Mouse (Mus musculus) lung, embryonic 16.5 days (tissue): ENCODE measurements at regions not wholly inside any gene's neighbourhood (a gene's known extent, or its start where the extent isn't known, plus 50 kb on each side); places are given as distances from the start of the nearest gene placed in this dataset.
A peak's percentile ranks its signal among the peaks of the same experiment; 100 is the strongest.

Experiments used
- ATAC-seq: fragments of 200-750 bp; cut with Nextera tagmentation; 2 replicates; pipeline ENCODE4 v1.8.0; 2017; ENCODE audit warnings: low read depth, mild to moderate bottlenecking, moderate library complexity
- H3K27ac ChIP-seq: fragments of 300-500 bp; sonication (generic); 2 replicates; pipeline ENCODE4 v1.5.1; 2014; ENCODE audit warnings: mild to moderate bottlenecking, control low read depth, low read length
- H3K27me3 ChIP-seq: fragments of 300-500 bp; sonication (generic); 2 replicates; pipeline ENCODE4 v1.6.1; 2014; ENCODE audit warnings: low read depth, low read length, mixed read lengths; ENCODE audit not compliant: control insufficient read depth, insufficient read depth
- H3K36me3 ChIP-seq: fragments of 300-500 bp; sonication (generic); 2 replicates; pipeline ENCODE4 v1.6.1; 2014; ENCODE audit warnings: low read length; ENCODE audit not compliant: control insufficient read depth, insufficient read depth
- H3K4me1 ChIP-seq: fragments of 300-500 bp; sonication (generic); replicated peaks from 2 replicates; pipeline ENCODE4 v1.6.1; 2014; ENCODE audit warnings: low read length, mixed read lengths; ENCODE audit not compliant: control insufficient read depth, insufficient read depth
- H3K4me2 ChIP-seq: fragments of 300-500 bp; sonication (generic); 2 replicates; pipeline ENCODE4 v1.6.1; 2014; ENCODE audit warnings: low read depth, low read length, control low read depth
- H3K4me3 ChIP-seq: fragments of 300-500 bp; sonication (generic); 2 replicates; pipeline ENCODE4 v1.5.1; 2014; ENCODE audit warnings: mild to moderate bottlenecking, low read length, control low read depth
- H3K9ac ChIP-seq: fragments of 300-500 bp; sonication (generic); 2 replicates; pipeline ENCODE4 v1.6.1; 2014; ENCODE audit warnings: low read length, control low read depth
- H3K9me3 ChIP-seq: fragments of 300-500 bp; sonication (generic); 2 replicates; pipeline ENCODE4 v1.6.1; 2016; ENCODE audit warnings: low read length; ENCODE audit not compliant: control insufficient read depth
- WGBS: fragments of 180-500 bp; shearing (Covaris S2); extraction: QIAGEN DNeasy Blood & Tissue Kit; methylation state at CpG from one replicate; pipeline ENCODE4 v1.1.7; 2014; 5-methylcytosine and 5-hydroxymethylcytosine counted together

- Histone ChIP-seq H3K27me3 (no peaks in the 10 kb centered on the region), H3K36me3 (no peaks in the 10 kb centered on the region)
These were observed 179.7 kb upstream of the Smlr1 start for GRCm38 (mm10) chr10:25715747-25716146.

DNA sequence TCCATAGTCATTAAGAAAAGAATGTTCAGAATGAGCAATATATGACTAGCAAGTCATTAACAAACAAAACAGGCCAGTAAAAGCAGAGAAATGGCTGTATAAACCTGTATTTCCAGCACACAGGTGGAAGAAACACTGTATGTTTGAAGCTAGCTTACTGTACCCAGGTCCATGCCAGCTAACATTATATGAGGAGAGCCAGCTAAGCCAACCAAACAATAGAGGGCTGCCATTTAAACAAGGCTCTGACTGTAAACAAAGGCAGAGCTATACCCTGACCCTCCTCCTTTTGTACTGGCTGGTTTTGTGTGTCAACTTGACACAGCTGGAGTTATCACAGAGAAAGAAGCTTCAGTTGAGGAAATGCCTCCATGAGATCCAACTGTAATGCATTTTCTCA, 178.6 kb upstream of the Smlr1 start:
- no peaks in the 10 kb centered on the region for H3K27me3 ChIP-seq
- H3K36me3 ChIP-seq: no peaks in the 10 kb centered on the region
- H3K9ac ChIP-seq: no peak overlapping the region
- H3K9me3 ChIP-seq: no peaks in the 10 kb centered on the region
- H3K4me2 ChIP-seq: no peak overlapping the region
- H3K27ac ChIP-seq: no peak overlapping the region
- H3K4me3 ChIP-seq: no peak overlapping the region
- H3K4me1 ChIP-seq: no peaks in the 10 kb centered on the region
- no peak for ATAC-seq

More at GRCm38 (mm10) chr10:25715747-25716146, 179.7 kb upstream of the Smlr1 start:
- Histone ChIP-seq H3K9ac (no peak overlapping the region), H3K4me2 (no peak overlapping the region), H3K27ac (no peak overlapping the region), H3K9me3 (no peaks in the 10 kb centered on the region), H3K4me3 (no peak overlapping the region), H3K4me1 (no peaks in the 10 kb centered on the region)
- no peak for ATAC-seq
- WGBS: 67% methylated on average over 4 of the region's 4 CpGs

GRCm38 (mm10) chr10:25714041-25714440, 178.0 kb upstream of the Smlr1 start:
- Histone ChIP-seq H3K27ac (no peak overlapping the region), H3K9me3 (no peaks in the 10 kb centered on the region), H3K27me3 (no peaks in the 10 kb centered on the region), H3K4me3 (no peak overlapping the region), H3K9ac (no peak overlapping the region), H3K4me2 (no peak overlapping the region), H3K36me3 (no peaks in the 10 kb centered on the region), H3K4me1 (no peaks in the 10 kb centered on the region)
- 76% methylated on average over 12 of the region's 12 CpGs for WGBS
- ATAC-seq: no peak

DNA sequence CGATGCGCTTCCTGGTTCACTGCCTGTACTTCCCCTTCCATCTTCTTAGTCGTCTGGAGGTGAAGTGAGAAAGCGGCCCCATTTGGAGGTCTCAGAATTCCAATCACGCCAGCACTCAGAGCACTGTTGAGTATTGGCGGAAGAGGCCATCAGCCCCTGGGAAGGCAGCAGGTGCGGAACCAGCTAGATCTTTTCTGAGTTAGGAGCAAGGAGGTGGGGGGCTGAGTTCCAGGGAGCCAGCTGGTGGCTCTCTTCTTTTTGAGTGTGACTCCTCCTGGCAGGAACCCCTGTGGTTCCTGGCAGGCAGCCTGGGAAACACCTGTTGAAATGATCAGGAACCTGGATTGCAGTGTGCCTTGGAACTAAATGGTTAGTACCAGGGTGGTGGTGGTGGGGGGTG, 171.9 kb upstream of the Smlr1 start:
- H3K9ac ChIP-seq: no peak overlapping the region
- 0 out of 2 replicates have a peak, but pooled peaks have one; percentile 38 for ATAC-seq
- H3K27me3 ChIP-seq: no peaks in the 10 kb centered on the region
- H3K9me3 ChIP-seq: no peaks in the 10 kb centered on the region
- no peak overlapping the region for H3K4me3 ChIP-seq
- H3K4me1 ChIP-seq: no peaks in the 10 kb centered on the region
- WGBS: 40% methylated on average over 7 of the region's 7 CpGs
- H3K4me2 ChIP-seq: no peak overlapping the region
- H3K36me3 ChIP-seq: no peaks in the 10 kb centered on the region
- no peak overlapping the region for H3K27ac ChIP-seq

- WGBS: 78% methylated on average over 3 of the region's 3 CpGs
- H3K4me2 ChIP-seq: no peak overlapping the region
- no peak overlapping the region for H3K9ac ChIP-seq
- H3K4me1 ChIP-seq: no peaks in the 10 kb centered on the region
- no peak overlapping the region for H3K4me3 ChIP-seq
- H3K27me3 ChIP-seq: no peaks in the 10 kb centered on the region
- no peaks in the 10 kb centered on the region for H3K36me3 ChIP-seq
- no peaks in the 10 kb centered on the region for H3K9me3 ChIP-seq
- H3K27ac ChIP-seq: no peak overlapping the region
- ATAC-seq: no peak
These were observed 166.1 kb upstream of the Smlr1 start for GRCm38 (mm10) chr10:25702146-25702545.

- no peaks in the 10 kb centered on the region for H3K27me3 ChIP-seq
- ATAC-seq: no peak
- H3K27ac ChIP-seq: no peak overlapping the region
- H3K4me3 ChIP-seq: no peak overlapping the region
- no peaks in the 10 kb centered on the region for H3K4me1 ChIP-seq
- no peaks in the 10 kb centered on the region for H3K36me3 ChIP-seq
- no peak overlapping the region for H3K9ac ChIP-seq
- WGBS: 69% methylated on average over 8 of the region's 8 CpGs
- no peaks in the 10 kb centered on the region for H3K9me3 ChIP-seq
- no peak overlapping the region for H3K4me2 ChIP-seq
These were observed 159.7 kb upstream of the Smlr1 start for GRCm38 (mm10) chr10:25695798-25696197.

DNA sequence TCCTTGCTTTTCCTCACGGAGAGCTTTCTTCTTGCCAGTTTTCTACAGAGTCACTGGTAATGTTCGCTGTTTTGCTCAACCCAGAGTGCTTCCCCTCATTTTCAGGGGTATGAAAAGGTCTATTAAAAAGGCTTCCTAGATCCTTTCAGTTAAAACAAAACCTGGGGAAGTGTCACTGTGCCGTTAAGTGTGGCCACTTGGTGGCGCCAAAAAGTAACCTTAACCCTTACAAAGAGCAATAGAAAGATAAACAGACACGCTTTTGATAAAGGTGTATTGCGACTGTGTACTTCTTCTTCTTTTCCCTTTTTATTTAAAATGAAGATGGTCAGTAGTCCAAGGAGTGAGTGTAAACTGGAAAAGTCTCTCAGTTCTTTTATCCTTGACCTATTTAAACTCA, 145.2 kb upstream of the Smlr1 start:
- Histone ChIP-seq H3K36me3 (no peaks in the 10 kb centered on the region), H3K4me2 (no peak overlapping the region), H3K9me3 (no peaks in the 10 kb centered on the region), H3K4me1 (no peaks in the 10 kb centered on the region), H3K4me3 (no peak overlapping the region), H3K27me3 (no peaks in the 10 kb centered on the region), H3K27ac (no peak overlapping the region), H3K9ac (no peak overlapping the region)
- no peak for ATAC-seq
- 11% methylated on average over 6 of the region's 6 CpGs for WGBS

DNA sequence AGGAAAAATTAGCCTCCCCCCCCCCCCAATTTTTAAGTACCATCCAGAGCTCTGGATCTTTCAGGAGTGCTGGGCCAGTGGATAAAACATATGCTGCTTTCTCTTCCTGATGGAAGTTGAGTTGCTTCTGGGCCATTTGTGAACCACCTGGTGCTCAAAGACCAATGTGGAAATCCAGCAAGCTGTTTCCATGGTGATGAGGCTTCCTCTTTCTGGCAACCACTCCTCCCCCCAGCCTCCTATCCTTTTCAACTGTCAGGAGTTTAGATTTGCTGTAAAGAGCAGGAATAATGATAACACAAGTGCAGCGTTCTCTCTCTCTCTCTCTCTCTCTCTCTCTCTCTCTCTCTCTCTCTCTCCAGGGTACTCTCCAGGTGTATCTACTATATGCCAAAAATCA, 141.8 kb upstream of the Smlr1 start:
- Histone ChIP-seq H3K27me3 (no peaks in the 10 kb centered on the region), H3K4me1 (no peaks in the 10 kb centered on the region), H3K36me3 (no peaks in the 10 kb centered on the region), H3K9me3 (no peaks in the 10 kb centered on the region), H3K27ac (no peak overlapping the region), H3K4me2 (no peak overlapping the region), H3K9ac (no peak overlapping the region), H3K4me3 (no peak overlapping the region)
- no peak for ATAC-seq
- 40% methylated on average over 1 of the region's 1 CpGs for WGBS

GRCm38 (mm10) chr10:25675368-25675767, 139.3 kb upstream of the Smlr1 start:
- Histone ChIP-seq H3K4me3 (no peak overlapping the region), H3K27ac (no peak overlapping the region), H3K4me1 (no peaks in the 10 kb centered on the region), H3K9ac (no peak overlapping the region), H3K9me3 (no peaks in the 10 kb centered on the region), H3K4me2 (peak overlapping the region; percentile 5; the same call in 1 of the 2 replicates), H3K27me3 (no peaks in the 10 kb centered on the region), H3K36me3 (no peaks in the 10 kb centered on the region)
- WGBS: 29% methylated on average over 10 of the region's 10 CpGs
- ATAC-seq: peak; percentile 17; the same call in 1 of the 2 replicates

- Histone ChIP-seq H3K27ac (no peak overlapping the region), H3K9me3 (no peaks in the 10 kb centered on the region), H3K36me3 (no peaks in the 10 kb centered on the region), H3K4me2 (no peak overlapping the region), H3K27me3 (no peaks in the 10 kb centered on the region), H3K4me3 (no peak overlapping the region), H3K4me1 (no peaks in the 10 kb centered on the region), H3K9ac (no peak overlapping the region)
- 86% methylated on average over 1 of the region's 1 CpGs for WGBS
- ATAC-seq: no peak
These were observed 134.0 kb upstream of the Smlr1 start for GRCm38 (mm10) chr10:25670061-25670460.
